Mouse (Mus musculus) adrenal gland, adult (tissue): ENCODE measurements around the gene Msi2.

ENCODE experiments used
- DNase-seq, 2 experiments: peaks; one replicate each; pipeline ENCODE4 v3.0.0; 2022 to 2023; ENCODE audit warnings: low spot score in 1 of 2; ENCODE audit not compliant: inconsistent age in 2 of 2

The Msi2 gene

DNA sequence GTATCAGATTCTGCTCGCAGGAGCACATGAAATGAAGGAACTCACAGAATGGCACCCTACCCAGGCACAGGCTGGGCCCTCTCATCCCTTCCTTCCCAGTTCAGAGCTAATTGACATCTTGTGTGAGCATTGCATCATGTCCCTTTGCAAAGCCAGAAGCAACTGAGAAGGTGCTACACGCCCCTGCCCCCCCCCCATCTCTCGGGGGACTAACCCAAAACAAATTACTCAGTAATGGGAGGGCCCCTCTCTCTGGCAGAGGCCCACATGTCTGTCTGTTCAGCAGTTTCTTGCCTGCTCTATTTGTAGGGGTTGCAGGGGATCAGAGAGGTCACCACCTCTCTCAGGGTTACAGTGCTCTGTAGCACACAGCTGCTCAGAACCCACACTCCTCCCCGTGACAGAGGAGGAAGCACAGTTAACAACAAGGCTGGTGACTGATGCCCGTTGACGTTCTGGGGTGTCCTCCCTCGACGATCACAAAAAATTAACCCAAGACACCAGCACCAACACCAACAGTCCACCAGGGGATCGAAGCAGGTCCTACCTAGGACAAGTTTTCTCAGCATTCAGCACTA is 99.5 kb downstream of the Msi2 start:
- DNase-seq: peak in 1 of 2 experiments; percentile 74

DNA sequence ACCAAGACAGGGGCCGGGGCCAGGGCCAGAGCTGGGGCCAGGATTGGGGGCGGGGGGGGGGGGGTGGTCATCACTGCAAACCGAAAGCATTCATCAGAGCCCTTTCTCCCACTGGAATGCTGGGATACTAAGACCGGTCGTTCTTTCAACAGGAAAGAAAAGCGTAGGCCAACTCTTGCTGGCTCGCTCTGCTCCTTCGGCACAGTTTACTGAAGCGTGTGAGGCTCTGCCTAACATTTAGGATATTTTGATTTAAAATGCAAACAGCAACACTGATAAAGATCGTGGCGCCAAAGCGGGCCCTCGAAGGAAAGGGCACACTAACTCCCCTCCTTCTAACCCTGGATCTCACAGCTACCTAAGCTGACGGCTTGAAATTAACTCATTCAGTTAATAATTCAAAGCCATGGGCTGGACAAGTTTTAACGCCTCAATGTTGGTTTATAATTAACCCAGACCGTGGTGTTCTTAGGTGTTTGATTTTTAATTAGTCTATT is 100.3 kb downstream of the Msi2 start:
- no peak for DNase-seq

DNA sequence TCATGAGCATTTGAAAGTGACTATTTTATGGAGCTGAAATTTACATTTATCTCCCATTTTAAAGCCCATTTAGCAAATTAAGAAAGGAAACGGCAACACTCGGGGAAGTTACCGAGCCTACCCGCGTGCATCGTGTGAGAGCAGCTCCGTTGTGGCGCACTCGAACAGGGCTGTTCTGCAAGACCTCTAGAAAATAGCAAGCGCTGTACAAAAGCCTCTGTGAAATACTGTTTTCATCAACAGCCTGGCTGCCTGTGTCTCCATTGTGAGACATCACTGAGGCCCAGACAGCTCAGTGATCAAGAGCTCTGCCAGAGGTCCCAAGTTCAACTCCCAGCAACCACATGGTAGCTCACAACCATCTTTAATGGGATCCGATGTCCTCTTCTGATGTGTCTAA is 100.9 kb downstream of the Msi2 start:
- DNase-seq: no peak

DNA sequence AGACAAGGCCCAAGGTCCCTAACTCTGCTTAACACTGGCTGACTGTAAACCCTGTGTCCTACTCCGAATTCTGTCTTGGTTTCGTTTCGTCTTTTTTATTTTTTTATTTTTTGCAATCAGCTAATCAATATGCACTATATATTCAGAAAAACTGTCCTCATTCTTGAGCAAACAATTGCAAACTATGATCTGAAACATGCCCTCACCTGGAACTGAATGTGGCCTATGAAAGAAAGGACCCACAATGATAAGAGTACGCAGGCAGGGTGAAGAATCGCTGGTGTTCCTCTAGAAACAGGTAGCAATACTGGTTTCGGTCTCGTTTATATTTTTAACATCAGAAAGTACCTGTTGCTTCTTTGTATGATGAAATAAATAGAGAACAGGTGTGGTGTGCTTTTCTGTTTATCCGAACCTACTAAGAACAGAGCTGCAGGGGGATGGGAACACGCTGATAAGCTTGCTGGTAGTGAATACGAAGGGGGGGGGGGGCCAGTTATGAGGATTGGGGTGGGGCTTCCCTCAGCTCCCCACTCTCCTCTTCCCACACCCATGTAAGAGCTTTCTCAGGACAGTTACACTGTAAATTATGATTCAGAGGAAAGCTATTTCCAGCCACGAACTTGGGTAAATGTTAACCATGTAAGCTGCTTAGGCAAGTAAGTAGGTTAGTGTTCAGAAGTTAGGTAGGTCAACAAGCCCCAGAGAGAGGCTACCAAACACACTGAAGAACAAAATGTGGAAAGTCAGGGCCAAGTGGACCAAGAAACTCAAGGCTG is 103.6 kb downstream of the Msi2 start:
- peak in 1 of 2 experiments; percentile 75 for DNase-seq

DNA sequence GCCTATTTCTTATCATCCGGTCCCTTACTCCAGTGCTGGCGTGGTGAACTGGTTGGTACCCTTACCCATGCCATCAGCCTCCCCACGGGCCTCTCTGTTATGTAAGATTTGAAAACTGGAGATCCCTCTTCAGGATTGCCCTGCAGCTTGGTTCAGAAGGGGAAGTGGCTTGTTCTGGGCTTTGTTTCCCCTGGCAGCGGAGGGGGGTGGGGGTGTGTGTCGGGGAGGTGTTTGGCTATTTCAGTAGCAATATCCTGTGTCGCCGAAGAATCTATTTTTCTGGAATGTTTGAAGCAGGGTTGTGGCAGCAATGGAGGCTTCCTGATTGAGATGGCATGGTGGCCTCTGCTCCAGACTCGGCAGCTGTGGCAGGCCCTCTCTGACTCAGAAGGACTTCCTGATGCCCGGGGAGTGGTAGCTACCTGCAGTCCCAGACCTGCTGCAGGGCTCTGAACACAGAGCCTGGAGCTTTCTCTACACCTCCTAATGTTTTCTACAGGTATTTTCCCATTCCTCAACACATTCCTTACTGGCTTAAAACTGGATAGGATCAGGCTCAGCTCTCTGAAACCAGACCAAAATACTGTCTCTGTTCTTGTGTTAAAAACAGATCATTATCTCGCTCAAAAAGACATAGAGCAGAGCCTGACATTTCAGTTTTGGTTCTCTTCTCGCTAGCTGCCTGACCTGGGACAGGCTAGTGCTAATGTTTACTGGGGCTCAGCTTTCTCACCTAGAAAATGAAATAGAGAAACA is 104.4 kb downstream of the Msi2 start:
- peak in 1 of 2 experiments; percentile 81 for DNase-seq

DNA sequence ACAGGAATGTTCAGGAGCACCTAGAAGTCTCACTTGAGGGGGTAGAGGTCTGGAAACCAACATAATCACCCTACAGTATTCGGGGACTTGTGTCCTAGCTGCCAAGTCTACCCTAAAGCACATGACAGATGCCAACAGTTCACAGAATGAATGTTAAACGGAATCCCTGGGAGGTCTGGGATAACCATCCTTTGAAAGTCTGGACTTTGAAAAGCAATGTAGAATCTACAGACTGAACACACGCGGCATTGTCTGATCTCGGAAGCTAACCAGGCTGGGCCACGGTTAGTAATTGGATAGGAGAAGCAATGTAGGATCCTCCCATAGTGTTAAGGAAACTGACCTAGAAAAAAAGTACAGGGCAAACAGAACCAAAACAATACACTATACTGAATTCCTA is 105.3 kb downstream of the Msi2 start:
- DNase-seq: no peak

DNA sequence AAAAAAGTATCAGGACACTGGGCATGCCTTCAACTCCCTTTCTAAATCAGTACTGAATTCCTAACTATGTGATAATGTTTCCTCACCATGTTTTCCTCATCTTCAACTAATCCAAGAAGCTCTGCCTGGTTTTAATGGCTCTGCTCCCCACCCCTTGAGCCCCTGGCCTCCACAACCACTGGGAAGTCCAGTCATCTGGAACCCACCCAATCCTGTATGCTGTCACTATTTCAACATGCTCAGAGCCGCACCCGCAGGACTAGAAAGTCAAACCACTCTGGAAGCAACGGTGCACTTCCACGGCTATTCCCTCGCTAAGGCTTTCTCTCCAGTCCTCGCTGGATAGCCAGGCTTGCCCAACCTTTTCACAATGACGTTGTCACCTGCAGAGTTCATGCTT is 106.2 kb downstream of the Msi2 start:
- DNase-seq: no peak

DNA sequence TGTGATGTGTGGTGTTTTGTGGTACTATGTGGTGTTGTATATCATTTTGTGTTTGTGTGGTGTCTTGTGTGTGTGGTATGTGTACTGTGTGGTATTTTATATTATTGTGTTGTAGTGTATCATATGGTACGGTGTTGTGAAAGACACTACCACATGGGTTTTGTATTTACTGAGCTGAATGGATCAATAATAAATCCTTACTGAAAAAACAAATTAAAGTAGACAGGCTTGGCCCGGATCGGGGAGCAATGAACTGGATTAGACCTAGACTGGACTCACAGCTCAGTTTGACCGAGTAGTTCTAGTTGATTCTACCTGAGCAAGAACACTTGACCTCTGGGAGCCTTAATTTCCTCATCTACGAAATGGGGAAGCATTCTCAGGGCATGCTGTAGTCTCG is 107.5 kb downstream of the Msi2 start:
- DNase-seq: no peak

DNA sequence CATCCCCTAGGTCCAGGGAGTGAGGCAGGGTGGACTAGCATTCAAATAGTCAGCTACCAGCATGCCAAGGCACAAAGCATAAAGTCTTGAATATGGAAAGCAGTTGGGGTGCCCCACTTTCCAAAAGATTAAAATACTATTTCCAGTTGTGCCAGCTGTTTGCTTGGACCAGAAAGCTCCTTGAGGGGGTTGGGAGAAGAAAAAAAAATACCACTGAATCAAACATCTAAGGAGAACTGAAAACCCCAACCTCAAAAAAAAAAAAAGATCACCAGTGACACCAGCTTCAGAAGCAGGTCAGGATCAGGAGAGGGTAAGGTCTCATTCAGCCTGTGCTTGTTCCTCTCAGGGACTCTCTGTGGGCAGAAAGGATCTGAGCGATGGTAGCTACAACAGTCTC is 108.2 kb downstream of the Msi2 start:
- DNase-seq: no peak

DNA sequence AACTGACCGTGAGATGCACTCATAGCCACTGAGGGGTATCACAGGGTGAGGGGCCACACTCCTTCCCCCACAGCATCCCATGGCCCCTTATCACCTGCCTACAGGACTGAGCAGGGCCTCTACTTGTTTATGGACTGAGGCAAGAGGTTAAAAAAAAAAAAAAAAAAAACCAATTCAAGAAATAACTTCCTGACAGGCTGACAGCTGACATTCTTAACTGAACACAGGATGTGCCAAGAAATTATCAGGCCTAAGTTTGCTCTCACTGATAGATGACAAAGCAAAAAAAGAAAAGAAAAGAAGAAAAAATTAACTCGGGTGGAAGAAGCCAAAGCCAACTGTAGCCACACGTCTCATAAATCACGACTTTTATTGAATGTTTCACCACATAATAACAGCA is 109.7 kb downstream of the Msi2 start:
- no peak for DNase-seq

DNA sequence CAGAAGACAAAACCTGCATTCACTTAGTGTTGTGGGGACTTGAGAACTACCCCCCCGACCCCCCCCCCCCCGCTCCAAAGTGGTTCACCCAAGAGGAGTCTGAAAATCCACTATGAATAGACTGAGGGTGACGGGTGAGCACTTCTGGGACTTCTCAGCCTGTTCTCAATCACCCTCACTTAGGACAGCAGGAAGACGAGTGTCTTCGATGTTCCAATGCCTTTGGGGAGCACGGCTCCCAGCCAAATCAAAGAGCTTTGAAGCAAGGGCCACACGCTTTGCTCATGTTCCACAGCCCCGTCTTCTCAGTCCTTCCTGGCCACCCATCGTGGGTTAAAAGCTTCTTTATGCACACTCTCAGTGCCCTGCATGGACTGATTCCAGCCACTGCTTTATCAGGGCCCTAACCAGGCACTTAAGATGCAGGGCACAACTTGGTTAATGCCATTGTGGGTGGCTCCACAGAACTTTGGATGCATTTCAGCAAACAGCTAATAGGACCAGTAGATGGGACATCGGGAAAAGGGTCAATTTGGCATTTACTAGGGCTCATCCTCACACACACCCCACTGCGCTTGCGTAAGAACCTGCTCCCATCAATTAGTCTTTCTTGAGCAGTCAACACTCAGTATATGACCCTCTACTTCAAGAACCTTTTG is 110.5 kb downstream of the Msi2 start:
- no peak for DNase-seq

DNA sequence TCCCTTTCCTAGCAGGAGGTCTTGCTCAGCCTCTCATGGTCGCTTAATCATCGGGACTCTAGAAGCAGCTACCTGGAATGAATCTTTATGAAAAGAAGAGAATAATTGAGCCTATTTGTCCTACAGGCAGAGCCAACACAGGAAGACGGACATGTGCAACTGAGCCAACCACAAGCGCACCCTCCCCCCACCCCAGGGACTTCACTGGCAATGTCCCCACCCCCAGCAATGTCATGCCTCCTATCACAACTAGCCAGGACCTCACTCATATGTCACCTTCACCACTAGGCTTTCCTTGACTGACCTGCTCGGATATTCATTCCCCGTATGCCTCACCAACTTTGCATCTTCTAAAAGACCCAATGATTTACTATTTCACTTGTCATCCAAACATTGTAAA is 112.5 kb downstream of the Msi2 start:
- no peak for DNase-seq

DNA sequence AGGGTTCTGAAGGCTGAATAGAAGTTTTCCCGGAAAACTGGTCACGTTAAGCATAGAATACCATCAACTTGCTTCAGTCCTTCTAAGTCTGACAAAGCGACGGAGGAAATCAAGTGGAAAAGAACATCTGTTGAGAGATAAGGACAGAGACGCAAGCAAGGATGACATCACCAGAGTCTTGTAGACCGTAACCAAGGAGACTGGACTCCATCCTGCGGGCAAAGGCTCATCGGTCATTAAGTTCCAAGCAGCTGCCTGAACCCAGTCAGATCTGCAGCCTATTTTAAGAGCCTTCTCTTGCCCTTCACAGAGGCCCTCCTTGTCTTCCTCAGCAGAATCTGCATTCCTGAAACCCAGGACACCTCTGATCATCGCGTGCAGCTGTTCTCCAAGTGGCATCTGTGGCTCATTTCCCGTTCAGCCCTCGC is 113.2 kb downstream of the Msi2 start:
- DNase-seq: peak; percentile 64 to 75

DNA sequence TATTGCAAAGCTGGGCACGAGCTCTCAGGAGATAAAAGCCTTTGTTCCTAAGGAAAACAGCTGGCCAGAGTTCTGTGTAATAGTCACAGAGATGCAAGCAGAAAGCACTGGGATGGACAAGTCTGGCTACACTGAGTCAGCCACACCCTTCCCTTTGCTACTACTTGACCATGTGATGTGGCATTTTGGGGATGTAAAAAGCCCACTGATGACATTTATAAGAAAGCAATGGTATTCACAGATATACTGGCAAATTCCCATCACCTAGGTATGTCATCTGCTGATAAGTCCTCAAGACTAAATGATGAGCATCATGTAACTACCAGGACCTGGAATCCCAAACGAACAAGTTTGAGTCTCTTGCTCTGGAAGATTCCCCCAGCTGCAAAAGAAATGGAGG is 113.7 kb downstream of the Msi2 start:
- no peak for DNase-seq

DNA sequence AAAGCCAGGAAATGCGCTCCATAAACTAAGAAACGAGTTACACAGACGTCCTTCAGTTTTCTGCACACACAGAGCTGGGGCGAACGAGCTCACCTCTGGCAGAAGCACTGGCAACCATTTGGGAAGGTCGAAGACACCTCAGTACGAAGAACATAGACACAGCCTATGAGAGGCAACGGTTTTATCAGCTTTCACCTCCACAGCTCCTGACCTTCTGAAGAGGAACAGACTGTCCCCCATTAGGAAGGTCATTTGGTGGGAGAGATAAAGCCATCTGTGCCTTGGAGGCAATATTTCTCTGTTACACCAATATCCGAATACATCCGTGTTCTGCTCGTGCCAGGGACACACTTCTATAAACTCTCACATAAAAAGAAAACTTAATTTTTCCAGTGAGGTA is 114.9 kb downstream of the Msi2 start:
- peak; percentile 82 to 83 for DNase-seq

DNA sequence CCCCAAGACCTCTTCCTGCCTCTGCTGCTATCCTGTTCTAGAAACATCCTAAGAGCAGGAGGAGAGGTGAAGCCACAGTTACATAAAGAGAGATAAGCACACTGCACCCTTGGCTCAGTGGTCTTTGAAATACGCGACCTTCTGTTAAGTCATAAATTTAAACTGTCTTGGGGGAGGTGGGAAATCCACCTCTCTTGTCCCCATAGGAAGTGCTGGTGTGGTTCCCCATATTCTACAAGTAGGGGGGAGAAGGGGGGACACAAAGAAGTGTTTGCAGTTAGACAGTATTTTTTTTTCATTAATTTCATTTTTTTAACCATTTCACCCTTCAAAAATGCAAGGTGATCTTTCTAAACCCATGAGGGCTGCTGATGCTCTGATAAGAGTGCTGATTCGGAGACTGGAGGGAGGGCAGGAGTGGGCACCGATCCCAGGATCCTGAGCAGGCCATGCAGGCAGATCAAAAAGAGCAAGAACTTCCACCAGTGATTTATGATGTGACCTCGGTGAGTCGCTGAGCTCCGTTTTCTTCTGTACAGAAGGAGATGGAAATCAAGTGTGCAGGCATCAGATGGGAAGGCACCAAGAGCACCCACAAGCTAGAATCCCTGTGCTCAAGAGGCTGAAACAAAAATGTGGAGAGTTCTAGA is 115.7 kb downstream of the Msi2 start:
- DNase-seq: peak; percentile 92

DNA sequence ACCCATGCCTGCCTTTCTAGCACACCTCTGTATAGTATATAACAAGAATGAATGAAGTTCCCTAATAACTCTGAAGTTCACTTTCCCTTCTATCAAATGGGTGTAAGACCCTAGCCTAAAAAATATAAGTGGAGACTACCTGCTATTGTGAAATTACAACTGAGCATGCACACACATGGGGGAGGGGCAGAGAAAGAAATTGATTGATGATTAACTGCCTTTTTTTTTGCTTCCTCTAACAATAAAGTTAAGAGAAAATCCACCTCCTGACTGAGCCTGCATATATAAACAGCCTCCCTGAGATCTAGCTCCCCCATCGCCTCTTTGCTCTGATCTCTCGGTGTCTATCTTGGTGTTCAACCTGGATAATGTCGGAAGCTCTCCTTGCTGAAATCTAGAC is 118.1 kb downstream of the Msi2 start:
- no peak for DNase-seq

DNA sequence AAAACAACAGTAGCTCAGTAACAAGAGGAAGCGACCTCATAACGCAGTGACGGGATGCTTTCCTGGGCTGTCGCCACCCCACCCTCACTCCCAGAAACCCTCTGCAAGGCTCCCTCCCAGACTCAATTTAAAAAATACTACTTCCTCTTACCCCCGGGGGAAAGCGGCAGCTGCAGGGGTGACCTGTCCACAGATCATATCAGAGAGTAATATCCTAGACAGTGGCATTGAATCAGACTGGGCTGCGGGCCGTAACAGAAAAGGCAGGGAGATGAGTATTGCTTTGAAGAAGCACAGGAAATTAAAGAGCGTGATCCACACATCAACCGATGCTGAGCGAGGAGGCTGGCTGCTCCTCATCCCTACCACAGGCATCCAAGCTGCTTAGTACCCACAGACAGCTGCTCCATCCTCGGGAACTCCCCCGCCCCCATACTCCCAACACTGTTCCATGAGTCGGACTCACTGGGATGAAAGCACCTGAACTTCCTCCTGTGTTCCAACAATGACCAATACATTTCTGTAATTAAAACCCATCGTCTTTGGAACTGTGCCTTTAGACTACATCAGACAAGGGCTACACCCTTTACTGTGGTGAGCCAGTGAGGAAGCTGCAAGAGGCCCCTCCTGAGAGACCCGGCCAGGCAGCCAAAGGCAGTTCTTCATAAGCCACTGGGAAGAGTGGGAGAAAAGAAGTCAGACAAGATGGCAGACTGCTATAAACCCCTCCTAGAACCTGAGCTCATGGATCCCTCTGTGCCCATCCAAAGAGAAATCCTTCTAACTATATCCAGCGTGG is 118.8 kb downstream of the Msi2 start:
- DNase-seq: peak in 1 of 2 experiments; percentile 51

DNA sequence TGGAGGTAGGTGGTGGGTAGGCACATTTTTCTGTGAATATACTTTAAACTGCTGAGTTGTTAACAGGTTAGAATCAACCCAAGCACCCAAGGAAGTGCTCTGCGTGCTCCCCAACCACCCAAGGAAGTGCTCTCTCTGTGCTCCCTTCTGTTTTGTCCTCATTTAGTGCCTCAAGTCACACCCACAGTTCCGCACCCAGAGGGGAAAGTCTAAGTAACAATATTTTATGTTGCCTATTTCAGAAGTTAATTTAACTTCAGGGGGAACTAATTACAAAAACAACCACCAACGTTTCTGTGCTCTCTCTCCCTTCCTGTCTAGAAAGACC is 119.5 kb downstream of the Msi2 start:
- DNase-seq: no peak

DNA sequence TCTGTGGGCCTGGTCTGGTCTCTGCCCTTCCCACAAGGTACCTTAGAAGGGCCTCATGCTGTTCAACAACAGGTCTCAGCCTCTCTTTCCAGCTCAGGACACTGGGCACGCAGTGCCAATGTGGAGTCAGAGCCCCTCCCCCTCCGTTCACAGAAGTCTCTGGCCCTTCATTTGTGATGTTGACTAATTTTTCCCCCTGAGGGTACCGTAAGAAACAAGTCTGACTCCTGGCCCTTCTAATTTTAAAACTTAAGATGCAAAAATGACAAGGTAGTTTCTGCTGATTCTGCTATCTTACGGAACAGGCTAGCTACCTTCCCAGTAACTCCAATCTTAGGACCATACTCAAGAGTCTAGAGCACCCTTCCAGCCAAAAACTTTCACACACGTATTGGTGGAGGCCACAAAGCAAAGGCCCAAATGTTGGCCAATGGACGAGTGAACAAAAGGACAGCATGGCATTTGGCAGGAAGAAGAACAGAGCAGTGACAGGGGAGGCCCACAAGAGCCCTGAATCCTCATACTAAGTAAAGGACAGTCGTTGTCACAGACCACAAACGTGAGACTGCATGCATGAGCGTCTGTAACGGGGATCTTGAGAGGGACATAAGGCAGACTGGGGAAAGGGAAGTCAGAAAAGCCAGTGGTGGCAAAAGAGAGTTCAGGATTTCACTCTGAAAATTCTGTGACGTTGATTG is 120.0 kb downstream of the Msi2 start:
- peak in 1 of 2 experiments; percentile 47 for DNase-seq
